Mouse (Mus musculus): Measurements from ENCODE around the gene Sh3gl1.

DNA sequence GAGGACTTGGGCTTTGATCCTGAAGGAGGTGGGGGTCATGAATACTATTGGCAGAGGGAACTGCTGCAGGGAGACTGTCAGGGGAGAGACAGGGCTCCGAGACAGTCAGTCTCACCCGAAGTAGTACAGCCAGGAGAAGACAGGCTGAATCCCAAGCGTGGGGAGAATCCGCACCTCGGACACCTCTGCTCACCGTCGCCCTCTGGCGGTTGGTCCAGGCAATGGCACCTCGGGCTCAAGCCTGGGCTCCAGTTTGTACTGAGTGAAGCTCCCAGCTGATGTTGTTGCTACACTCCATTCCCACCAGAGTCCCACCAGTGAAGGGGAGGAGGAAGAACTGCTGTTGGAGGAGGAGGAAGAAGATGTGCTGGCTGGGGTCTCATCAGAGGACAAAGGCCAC is 25.8 kb downstream of the Sh3gl1 start:
- TF ChIP-seq CTCF (IDR thresholded peaks at IDR 0.05; ENCODE audit: insufficient read depth, low read length) (peak; percentile 97), POLR2A (IDR thresholded peaks at IDR 0.05; ENCODE audit: borderline replicate concordance, extremely low read depth, low read depth, low read length) (no peak)

Measured in lung, adult 2 months (tissue).